Mouse (Mus musculus): ENCODE data around the gene Stx11. TPM values are rescaled to one million over a fixed set of nuclear protein-coding genes. Genes with fewer than 3 reads are reported as not detected.

The Stx11 gene
- total and polyA plus RNA-seq, 3 experiments, result 13.3 to 40.0 (median 28.4) TPM

DNA sequence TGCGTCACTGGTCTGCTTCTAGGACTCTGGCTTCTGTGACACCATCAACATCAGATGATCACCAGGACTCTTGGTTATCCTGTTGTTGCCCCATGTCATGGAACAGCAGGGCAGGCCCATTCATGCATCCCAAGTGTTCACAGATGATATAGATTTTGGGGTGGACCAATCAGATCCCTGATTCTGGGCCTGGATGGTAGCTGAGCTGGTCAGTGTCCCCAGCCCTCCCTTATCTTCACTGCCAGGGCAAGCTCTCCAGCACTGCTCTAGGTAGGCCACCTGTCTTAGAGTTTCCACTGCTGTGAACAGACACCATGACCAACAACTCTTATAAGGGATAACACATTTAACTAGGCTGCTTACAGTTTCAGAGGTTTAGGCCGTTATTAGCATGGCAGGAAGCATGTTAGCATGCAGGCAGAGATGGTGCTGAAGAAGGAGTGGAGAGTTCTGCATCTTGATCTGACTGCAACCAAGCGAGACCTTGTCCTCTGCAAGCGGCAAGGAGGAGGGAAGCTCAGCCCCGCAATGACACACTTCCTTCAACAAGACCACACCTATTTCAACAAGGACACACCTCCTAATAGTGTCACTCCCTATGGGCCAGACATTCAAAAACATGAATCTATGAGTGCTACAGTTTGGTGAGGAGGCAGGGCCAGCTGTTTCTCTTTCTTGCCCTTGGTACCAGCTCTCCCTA lies 60.5 kb downstream of the Stx11 start:
- Histone ChIP-seq H3K27me3 (ENCODE audit: insufficient read depth, low read length) (0 out of 2 replicates have a peak, but pooled peaks cover 2% of the 10 kb centered on the region), H3K9me3 (replicated peaks) (no peaks in the 10 kb centered on the region), H3K4me1 (ENCODE audit: insufficient read depth, low read depth, low read length) (peaks cover 18% of the 10 kb centered on the region), H3K4me3 (ENCODE audit: low read depth, low read length) (peak overlapping the region; percentile 21; the same call in 1 of the 2 replicates), H3K36me3 (replicated peaks) (no peaks in the 10 kb centered on the region)
- TF ChIP-seq CTCF (IDR thresholded peaks at IDR 0.05; ENCODE audit: low read depth, low read length) (no peak), TAL1 (conservative IDR thresholded peaks at IDR 0.05; ENCODE audit: low read depth, low read length) (no peak)
- no peak for DNase-seq (ENCODE audit: low spot score)
- no peak for ATAC-seq (ENCODE audit: extremely low read depth, insufficient number of reproducible peaks, low FRiP score, poor library complexity, severe bottlenecking)

DNA sequence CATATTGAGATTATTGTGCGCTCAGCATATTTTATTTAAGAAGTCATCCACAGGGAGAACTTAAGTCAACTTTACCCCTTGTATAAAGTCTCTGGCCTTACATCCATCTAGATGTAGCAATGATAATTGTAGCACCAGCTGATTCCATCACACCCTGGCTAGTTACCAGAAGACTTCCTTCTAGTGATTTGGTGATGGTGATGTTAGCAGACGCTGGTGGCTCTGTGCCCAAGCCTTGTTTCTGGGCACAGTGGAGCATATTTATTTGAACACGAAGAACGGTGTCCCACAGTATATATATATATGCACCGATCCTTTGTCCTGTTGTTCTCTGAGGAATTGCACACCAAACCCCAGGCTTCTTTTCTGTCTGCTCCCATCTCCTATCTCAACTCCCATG lies 64.2 kb downstream of the Stx11 start:
- Histone ChIP-seq H3K27me3 (ENCODE audit: insufficient read depth, low read length) (peaks cover 4% of the 10 kb centered on the region; the same call in 1 of the 2 replicates), H3K36me3 (replicated peaks) (no peaks in the 10 kb centered on the region), H3K9me3 (replicated peaks) (no peaks in the 10 kb centered on the region), H3K4me1 (ENCODE audit: insufficient read depth, low read depth, low read length) (peaks cover 15% of the 10 kb centered on the region), H3K4me3 (ENCODE audit: low read depth, low read length) (no peak overlapping the region)
- DNase-seq (ENCODE audit: low spot score), result no peak
- ATAC-seq (ENCODE audit: extremely low read depth, insufficient number of reproducible peaks, low FRiP score, poor library complexity, severe bottlenecking), result no peak
- no peak for TF ChIP-seq CTCF (IDR thresholded peaks at IDR 0.05; ENCODE audit: low read depth, low read length)
- TF ChIP-seq TAL1 (conservative IDR thresholded peaks at IDR 0.05; ENCODE audit: low read depth, low read length), result no peak
- no peak for TF ChIP-seq GATA1 (IDR thresholded peaks at IDR 0.05; ENCODE audit: borderline replicate concordance, low read length)
- no peak for TF ChIP-seq POLR2AphosphoS5 (IDR thresholded peaks at IDR 0.05; ENCODE audit: insufficient replicate concordance, low read depth, low read length)
- no peak for TF ChIP-seq GATA2 (IDR thresholded peaks at IDR 0.05; ENCODE audit: borderline replicate concordance, low read depth, low read length)

- peaks cover 4% of the 10 kb centered on the region; the same call in 1 of the 2 replicates for H3K4me1 ChIP-seq (ENCODE audit: insufficient read depth, low read depth, low read length)
- no peak for ATAC-seq (ENCODE audit: extremely low read depth, insufficient number of reproducible peaks, low FRiP score, poor library complexity, severe bottlenecking)
Measured at GRCm38 (mm10) chr10:12893339-12893738, 70.8 kb downstream of the Stx11 start.

DNA sequence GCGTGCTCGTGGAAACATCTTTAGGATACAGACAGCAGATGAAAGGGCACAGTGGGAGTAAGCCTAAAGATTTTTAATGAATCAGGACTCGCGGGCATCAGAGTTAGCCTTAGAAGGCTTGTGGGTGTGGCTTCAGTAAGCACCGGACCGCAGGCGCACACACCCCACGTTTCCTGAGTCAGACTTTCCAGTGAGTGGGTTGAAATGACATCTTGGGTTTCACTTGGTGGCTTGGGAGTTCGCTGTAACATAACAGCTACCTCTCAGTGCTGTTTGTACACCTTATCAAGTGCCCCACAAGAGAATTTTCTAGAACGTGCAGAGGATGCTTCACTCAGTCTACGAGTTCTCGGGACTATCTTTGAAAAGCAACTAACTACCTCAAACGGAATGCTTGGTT lies 75.7 kb downstream of the Stx11 start:
- TF ChIP-seq POLR2AphosphoS5 (IDR thresholded peaks at IDR 0.05; ENCODE audit: insufficient replicate concordance, low read depth, low read length), result no peak
- TF ChIP-seq TAL1 (conservative IDR thresholded peaks at IDR 0.05; ENCODE audit: low read depth, low read length), result no peak
- TF ChIP-seq CTCF (IDR thresholded peaks at IDR 0.05; ENCODE audit: low read depth, low read length), result no peak
- TF ChIP-seq GATA1 (IDR thresholded peaks at IDR 0.05; ENCODE audit: borderline replicate concordance, low read length), result no peak
- TF ChIP-seq GATA2 (IDR thresholded peaks at IDR 0.05; ENCODE audit: borderline replicate concordance, low read depth, low read length), result no peak
- peaks cover 7% of the 10 kb centered on the region for H3K4me1 ChIP-seq (ENCODE audit: insufficient read depth, low read depth, low read length)
- peaks cover 20% of the 10 kb centered on the region for H3K27me3 ChIP-seq (ENCODE audit: insufficient read depth, low read length)
- no peaks in the 10 kb centered on the region for H3K9me3 ChIP-seq (replicated peaks)
- ATAC-seq (ENCODE audit: extremely low read depth, insufficient number of reproducible peaks, low FRiP score, poor library complexity, severe bottlenecking) (no peak), DNase-seq (ENCODE audit: low spot score) (no peak)
- H3K4me3 ChIP-seq (ENCODE audit: low read depth, low read length), result no peak overlapping the region
- no peaks in the 10 kb centered on the region for H3K36me3 ChIP-seq (replicated peaks)

More at GRCm38 (mm10) chr10:12893339-12893738, 70.8 kb downstream of the Stx11 start:
- Histone ChIP-seq H3K9me3 (replicated peaks) (no peaks in the 10 kb centered on the region), H3K27me3 (ENCODE audit: insufficient read depth, low read length) (peaks cover 14% of the 10 kb centered on the region), H3K4me3 (ENCODE audit: low read depth, low read length) (no peak overlapping the region), H3K36me3 (replicated peaks) (no peaks in the 10 kb centered on the region)
- DNase-seq (ENCODE audit: low spot score), result no peak
- no peak for TF ChIP-seq GATA2 (IDR thresholded peaks at IDR 0.05; ENCODE audit: borderline replicate concordance, low read depth, low read length)

Other genes with a start within 250 kb of the Stx11 start
- gene Utrn, start 94.9 kb downstream of the Stx11 start, total RNA-seq (2014; fragmentation: Nextera tagmentation), result 115 and 132 TPM in 2 replicates
- 64.6 and 71.5 TPM in 2 replicates for gene Utrn, start 94.9 kb downstream of the Stx11 start, total RNA-seq (2017)
- gene Utrn, start 94.9 kb downstream of the Stx11 start, polyA plus RNA-seq (2012), result 6.1 and 9.4 TPM in 2 replicates
- 11.0 and 14.5 TPM in 2 replicates for gene Sf3b5, start 41.0 kb upstream of the Stx11 start, total RNA-seq (2014; fragmentation: Nextera tagmentation)
- 18.4 and 24.3 TPM in 2 replicates for gene Sf3b5, start 41.0 kb upstream of the Stx11 start, total RNA-seq (2017)
- 98.6 and 112 TPM in 2 replicates for gene Sf3b5, start 41.0 kb upstream of the Stx11 start, polyA plus RNA-seq (2012)
- gene Plagl1, start 96.2 kb upstream of the Stx11 start, total RNA-seq (2014; fragmentation: Nextera tagmentation), result not detected in 2 replicates
- gene Plagl1, start 96.2 kb upstream of the Stx11 start, total RNA-seq (2017), result 0.41 and 0.55 TPM in 2 replicates
- 0.09 and 0.11 TPM in 2 replicates for gene Plagl1, start 96.2 kb upstream of the Stx11 start, polyA plus RNA-seq (2012)
- not detected in 2 replicates for gene Zc2hc1b, start 213.7 kb upstream of the Stx11 start, total RNA-seq (2014; fragmentation: Nextera tagmentation)
- not detected in 2 replicates for gene Zc2hc1b, start 213.7 kb upstream of the Stx11 start, total RNA-seq (2017)
- not detected in 2 replicates for gene Zc2hc1b, start 213.7 kb upstream of the Stx11 start, polyA plus RNA-seq (2012)
- 63.0 and 68.8 TPM in 2 replicates for gene Ltv1, start 228.9 kb upstream of the Stx11 start, total RNA-seq (2014; fragmentation: Nextera tagmentation)
- 29.6 and 36.7 TPM in 2 replicates for gene Ltv1, start 228.9 kb upstream of the Stx11 start, total RNA-seq (2017)
- gene Ltv1, start 228.9 kb upstream of the Stx11 start, polyA plus RNA-seq (2012), result 22.2 and 29.0 TPM in 2 replicates

Measured in G1E (cell line).